Mouse (Mus musculus): Measurements from ENCODE around the gene Minos1.

Minos1 gene

DNA sequence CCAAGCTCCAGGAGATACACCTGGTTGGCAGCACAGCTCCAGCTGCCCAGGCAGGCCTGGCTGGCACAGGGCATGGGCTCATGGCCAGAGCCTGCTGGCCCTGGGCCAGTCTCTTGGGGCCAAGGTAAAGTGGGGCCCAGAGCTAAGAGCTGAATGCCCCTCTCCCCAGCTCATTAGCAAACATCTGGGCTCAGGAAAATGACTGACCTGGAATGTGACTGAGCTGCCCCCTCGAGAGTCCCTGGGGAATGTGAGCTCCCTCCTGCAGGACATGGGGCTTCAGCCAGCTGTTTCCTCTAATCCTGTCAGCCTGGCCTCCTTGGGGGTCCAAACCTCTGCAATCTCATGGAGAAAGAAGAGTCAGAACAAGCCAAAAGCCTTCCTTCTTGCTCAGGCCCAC lies 35.5 kb downstream of the Minos1 start:
- DNase-seq (ENCODE audit: low read depth) = no peak

DNA sequence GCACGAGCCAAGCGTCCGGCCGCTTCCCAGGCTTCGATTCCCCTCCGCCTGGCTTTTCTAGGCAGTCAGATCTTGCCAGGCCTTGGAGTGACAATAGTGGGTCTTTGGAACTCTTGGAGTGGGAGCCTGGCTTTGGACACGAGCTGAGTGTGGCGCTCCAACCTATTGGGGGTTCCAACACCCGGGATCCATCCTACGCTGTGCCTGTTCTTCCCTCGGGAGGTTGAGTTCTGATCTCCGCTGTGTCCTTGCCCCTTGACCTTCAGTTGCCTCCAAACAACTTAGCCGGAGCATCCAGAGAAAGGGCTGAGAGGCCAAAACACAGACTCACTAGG lies 37.8 kb downstream of the Minos1 start:
- no peak for DNase-seq (ENCODE audit: low read depth)

DNA sequence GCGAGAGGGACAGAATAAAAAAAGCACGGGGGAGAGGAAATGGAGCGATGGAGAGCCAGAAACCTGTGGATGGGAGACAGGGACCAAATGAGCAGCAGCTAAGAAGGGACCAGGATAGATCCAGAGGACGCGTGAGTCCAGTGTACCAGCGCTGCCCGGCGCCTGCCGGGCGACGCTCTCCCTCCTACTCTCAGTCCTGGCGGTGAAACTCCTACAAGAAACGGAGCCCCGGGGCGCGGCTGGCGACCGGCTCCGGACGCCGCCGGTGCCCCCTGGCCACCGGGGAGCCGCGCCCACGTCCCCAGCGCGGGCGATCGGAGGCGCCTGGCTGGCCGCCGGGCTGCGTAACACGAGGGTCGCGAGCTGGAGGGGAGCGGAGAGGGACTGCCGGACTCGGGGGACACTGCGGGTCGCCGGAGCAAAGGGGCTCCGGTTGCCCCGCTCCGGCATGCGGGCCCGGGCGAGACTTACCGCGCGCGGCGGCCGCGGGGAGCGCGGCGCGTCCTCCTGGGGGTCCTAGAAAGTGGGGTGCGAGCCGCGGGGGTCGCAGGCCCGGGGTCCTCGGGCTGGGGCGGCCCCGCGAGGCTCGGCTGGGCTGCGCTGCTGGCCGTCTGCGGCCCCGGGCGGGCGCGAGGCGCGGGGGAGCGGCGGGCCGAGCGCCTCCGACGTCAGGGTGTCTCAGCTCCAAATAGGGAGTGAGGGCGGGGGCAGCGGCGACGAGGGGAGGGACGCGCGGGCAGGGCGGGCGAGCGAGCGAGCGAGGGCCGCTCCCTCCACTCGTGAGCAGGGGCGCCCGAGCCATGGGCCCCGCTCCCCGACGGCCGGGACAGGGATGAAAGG lies 38.3 kb downstream of the Minos1 start, which contains the start of gene Nbl1:
Nbl1 (minus strand) TSS at position 638 of the 840 bp plus-strand sequence.
- no peak for DNase-seq (ENCODE audit: low read depth)

DNA sequence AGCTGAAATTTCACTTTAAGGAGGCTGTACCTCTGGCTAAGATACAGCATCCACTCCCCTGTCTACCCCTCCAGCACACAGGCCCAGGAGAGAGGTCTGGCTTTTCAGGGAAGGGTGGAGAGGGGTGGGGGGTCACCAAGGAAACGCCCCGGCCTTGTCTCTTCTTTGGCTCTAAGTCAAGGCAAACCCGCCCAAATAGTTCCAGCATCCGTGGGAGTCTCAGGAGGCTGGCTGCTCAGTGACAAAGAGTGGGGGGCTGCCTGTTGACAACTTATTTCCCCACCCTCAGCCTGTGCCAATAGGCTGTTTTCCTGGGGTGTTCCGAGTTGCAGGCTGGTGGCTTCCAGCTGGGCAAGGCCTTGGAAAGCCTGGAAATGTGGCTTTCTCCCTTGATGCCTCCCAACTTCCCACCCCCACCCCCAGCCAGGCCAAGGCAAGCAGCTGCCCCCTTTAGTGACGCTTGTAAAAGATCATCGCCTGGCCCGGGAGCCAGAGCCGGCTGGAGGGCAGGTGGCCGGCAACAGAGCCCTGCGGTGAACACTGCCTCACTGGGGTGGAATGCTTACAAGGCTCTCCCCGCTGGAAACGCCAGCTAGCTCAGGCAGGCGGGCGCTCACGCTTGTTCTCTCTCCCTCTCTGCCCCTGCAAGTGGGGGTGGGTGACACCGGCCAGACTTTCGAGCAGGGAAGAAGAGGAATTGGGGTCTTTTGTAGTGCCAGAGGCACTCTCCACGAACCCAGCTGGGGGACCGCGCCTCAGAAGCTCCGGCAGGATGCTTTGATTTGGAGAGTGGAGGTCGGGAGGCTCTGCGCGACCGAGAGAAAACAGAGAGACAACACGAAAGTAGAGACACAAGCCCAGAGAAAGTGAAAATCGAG lies 39.2 kb downstream of the Minos1 start:
- no peak for DNase-seq (ENCODE audit: low read depth)

DNA sequence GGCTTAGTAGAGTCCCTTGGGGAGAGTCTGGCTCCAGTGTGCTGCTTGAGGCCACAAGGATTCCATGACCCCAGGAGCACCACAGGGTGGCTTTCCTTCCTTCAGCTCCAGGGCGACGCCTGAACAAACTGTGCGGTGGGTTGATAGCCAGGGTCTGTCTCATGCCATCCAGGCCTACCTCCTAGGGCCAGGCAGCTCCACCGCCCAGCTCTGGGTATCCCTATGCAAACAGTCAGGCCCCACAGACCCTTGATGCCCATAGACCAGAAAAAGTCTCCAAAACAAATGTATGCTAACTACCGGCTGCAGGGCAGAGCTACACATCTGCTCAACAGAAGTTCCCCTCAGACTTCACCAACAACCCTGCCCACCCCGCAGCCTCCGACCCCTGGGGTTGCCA lies 39.8 kb downstream of the Minos1 start:
- DNase-seq (ENCODE audit: low read depth) = no peak

DNA sequence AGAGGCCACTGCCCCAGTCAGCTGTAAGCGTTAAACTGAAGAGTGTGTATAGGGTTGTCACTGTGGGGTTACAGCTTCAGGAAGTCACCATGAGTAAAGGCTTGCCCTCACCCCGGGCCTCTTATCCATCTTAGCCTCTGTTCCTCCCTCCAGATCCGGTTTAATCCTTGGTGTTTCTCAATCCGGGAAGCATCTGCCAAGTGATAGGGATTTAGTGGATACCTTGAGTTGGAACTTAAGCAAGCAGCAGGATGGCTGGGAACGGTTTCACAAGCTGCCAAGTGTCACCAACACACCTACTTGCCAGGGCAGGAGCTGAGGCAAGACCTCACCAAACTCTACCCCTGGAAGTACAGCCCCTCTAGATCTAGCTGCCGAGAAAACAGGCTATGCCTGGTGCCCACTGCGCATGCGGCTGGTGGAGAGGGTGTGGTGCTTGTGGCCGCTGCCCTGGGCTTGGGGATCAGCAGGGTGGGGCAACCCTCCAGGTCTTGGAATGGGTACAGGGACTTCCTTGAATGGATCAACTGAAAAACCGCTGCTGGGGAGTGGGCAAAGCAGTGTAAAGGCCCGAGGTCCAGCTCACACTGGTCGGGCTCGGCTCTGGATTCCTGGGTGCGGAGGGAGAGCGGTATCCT lies 40.5 kb downstream of the Minos1 start:
- no peak for DNase-seq (ENCODE audit: low read depth)

DNA sequence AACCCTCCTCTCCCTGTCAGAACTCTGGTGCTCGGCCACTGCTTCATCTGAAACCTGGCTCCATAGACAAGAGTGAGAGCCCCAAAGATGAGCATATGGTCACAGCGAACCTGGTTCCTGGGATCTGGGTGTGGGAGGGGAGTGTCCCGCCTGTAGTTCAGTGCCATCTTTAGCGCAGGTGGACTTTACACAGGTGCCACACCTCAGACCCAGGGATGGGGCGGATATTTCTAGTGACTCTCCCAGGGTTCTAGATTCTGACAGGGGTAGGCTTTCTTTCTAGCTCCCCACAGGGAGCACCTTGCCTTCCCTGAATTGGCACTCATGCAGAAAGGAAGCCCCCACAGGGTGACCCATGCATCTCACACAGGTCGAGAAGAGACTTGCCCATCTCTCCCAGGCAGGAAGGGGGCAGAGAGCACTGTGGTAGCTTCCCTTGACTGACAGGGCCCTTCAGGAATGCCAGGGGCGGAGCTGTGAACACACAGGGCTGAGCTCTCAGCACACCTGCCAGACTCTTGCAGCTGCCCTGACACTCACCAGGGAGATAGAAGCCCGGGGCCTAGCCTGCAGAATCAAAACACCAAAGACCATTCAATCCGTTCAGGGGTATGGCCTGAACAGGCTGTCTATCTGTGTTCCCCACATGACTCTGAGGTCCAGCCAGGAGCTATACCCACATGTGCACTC lies 41.8 kb downstream of the Minos1 start:
- no peak for DNase-seq (ENCODE audit: low read depth)

DNA sequence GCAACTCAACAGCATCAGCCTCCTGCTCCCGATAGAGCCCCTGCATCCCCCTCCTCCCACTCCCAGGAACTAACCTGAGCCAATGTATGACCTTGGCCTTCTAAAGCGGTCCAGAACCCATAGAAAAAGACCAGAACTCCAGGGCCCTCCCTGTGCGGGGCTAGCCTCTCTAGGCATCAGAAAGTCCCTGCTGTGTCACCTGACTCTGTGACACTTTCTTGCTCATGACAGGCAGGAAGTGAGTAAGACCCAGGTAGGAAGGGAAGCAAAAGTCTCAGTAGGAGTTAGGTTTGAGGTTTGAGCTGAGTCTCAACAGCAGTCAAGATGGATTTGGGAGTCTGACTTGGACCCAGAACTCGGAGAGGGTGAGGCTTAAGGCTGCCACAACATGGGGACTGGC lies 43.9 kb downstream of the Minos1 start:
- no peak for DNase-seq (ENCODE audit: low read depth)

DNA sequence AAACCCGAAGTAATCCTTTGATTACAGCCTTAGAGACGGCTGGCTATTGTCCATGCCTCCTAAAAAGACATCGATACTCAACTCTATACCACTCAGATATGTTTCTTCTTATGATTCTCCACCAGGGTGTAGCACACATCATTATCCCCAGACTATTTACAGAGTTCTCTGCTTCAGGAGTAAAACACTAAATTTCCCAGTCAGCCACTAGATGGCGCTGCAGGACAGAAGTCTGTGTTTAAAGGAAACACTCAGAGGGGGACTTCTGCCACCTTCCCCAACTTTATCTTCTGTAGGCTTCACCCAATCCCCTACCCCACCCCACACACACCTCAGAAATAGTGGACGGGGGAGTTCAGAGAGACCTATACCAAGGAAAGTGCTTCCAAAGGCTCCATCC lies 44.9 kb downstream of the Minos1 start:
- peak; percentile 66 for DNase-seq (ENCODE audit: low read depth)

DNA sequence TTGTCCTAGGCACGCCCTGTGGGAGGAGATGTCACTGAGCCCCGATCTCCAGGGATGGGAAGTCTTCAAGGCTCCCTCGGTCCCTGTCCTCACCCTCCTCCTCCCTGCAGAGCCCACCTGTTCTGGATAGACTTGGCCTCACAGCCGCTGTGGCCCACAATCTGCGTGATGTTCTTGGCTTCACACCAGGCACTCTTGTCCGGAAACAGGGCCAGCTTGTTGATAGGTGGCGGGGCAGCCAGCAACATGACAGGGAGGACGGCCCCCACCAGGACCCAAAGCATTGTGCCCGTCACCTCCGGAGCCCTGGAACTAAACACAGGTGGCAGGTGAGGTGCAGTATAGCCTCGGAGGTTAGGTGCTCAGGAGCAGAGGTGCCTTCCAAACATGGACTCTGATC lies 45.6 kb downstream of the Minos1 start:
- no peak for DNase-seq (ENCODE audit: low read depth)

DNA sequence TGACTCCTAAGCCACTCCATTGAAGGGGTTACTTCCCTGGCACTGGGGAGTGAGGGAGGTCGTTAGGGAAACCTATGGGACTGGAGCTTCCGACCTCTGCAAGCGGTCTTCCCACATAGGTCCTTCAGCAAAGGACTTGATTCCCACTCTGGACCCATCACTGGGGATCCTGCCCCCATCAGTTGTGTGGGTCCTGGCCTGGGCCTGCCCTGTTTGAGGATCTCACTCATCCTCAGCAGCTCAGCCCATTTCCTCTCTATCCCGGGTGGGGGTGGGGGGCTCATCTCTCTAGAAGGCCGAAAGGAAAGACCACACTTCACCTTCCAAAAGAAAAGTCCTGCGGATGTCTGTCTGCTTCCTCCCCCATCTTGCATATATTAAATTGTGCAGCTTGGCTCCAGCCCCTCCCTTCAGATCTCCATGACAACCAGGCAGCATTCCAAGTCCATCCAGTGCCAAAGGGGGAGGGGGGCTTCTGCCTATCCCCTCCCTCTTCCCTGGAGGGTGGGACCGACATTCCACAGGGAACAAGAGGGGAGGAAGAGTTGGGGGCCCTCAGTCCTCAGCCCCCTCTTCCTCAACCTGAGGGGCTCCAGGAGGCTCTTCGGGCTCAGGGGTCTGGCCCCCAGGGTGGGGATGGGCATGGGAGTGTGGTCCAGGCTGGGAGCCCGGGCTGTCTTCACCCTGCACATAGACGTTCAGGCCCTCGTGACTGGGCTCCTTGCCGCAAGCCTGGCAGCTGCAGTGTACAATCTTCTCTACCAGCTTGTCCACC lies 47.9 kb downstream of the Minos1 start:
- no peak for DNase-seq (ENCODE audit: low read depth)

DNA sequence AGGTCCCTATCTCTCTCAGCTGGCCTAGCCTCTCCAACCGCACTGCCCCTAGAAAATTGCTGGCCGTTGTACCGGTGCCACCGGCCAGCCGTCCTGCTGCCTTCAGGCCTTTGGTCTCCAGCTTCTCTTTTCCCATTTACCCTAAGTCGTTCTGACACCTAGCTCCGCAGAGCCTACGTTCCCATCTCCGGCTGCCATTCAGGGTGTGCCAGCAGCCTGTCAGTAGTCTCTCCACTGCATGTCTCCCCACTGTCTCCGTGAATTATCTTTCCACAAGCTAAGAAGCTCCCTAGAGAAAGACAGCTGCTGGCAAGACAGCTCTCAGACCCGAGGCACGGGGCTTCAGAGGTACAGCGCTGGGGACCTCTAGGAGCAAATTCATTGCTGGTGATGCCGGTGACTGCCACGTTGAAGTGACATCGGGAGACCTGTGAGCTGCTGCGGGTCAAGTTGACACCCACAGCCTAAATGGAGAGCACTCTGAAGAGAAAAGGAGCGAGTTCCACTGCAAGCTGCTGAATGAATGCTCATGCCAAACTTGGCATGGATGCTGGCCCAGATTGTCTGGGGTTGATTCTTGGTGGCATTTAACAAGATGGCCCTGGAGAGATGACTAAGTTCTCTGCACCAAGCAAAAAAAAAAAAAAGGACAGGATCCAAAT lies 49.5 kb downstream of the Minos1 start:
- no peak for DNase-seq (ENCODE audit: low read depth)

DNA sequence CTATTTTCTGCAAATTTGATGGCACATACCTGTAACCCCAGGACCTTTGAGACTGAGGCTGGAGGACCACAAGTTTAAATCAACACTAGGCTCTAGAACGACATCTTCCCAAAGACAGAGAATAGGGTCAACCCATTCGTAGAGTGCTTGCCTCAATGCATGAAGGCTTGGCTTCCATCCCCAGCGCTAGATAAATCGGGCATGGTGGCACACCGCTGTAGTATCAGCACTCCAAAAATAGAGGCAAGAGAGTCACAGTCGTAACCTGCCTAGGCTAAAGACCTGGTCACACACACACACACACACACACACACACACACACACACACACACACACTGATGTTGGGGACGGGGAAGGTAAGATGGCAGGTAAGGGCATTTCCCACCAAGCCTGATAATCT lies 50.7 kb downstream of the Minos1 start:
- no peak for DNase-seq (ENCODE audit: low read depth)

DNA sequence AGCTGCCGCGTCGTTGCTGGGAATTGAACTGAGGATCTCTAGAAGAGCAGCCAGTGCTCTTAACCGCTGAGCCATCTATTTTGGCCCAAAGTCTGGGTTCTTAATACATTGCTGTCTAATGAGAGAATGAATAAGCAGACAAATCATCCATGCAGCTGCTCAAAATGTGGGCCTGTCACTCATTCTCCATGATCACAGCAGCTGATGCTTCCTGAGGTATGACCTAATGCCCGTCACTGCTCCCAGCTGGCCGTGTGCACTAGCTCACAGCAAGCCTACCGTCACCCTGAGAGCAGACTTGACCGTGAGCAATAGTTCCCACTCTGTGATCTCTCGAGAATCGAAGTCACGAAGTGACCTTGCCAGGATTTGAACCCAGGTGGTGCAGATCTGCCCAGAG lies 51.5 kb downstream of the Minos1 start:
- no peak for DNase-seq (ENCODE audit: low read depth)

DNA sequence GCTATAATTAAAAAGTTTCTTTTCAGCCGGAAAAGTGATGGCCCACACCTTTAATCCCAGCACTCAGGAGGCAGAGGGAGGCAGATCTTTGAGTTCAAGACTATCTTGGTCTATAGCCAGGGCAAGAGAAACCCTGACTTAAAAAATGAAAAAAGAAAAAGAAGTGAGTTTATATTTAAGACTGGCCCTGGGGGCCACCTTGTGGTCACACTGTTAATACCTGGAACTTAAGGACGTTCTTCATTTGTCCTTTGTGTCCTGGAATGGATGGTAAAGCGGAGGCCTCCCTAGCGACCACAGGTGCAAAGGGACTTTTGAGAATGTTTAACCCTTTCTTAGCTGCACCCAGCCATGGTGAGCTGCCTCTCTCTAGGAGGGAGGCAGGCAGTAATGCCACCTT lies 52.2 kb downstream of the Minos1 start:
- DNase-seq (ENCODE audit: low read depth) = no peak

DNA sequence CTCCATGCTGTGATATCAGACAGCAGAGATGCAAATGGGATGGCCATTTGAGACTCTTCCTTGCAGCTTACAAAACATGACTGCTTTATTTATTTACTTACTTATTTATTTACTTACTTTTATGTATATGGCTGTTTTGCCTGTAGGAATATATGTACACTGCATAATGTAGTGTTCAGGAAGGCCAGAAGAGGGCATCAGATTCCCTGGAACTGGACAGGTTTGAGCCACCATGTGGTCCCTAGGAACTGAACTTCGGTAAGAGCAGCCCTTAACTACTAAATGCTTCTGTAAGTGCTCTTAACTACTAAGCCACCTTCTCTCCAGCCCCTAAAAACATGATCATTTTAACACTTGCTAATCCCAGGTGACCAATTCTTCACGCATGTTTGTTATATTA lies 52.6 kb downstream of the Minos1 start:
- no peak for DNase-seq (ENCODE audit: low read depth)

DNA sequence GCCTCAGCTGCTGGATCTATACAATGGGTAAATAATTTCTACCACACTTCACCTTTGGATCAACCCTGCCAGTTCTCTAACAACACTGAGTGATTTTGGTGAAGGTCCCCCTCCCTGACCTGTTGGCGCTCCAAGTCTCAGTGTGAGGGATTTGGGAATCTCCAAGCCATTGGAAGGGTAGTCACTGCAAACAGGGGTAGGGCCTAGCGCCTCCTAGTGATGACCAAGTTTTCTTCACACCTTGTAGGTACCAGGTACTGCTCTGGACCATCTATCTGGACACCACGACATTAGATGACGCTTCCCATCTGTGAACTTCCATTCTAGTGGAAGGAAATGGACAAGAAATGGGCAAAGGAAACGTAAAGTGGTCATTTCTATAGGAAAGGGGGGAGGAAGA lies 55.0 kb downstream of the Minos1 start:
- no peak for DNase-seq (ENCODE audit: low read depth)

DNA sequence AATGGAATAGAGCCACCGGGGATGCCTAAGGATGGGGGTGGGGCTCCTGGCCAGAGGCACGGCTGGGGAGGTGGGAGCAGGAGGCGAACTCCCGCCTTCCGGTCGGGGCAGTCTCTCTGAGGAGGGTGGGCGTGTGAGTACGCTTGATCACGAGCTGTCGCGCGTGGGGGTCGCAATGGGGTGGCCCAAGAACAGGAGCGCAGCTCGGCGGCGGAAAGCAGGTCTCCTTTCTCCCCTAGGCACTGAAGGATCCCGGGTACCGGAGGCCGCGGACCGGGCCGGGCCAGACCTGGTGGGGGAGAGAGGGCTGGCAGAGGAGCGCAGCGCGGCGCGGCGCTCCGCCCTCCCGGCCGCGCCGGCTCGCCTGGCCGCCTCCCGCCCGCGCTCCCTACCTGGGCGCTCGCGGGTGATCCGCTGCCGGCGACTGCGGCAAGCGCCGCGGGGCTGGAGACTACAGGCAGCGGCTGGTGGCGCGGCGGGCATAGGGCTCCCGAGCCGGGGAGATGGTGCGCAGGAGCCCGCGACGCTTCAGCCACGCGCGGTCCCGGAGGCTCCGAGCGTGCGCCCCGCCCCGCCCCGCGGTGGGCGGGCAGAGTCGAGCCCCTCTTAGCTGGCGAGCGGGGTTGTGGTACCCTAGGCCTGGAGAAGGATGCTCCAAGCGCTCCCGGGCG lies 55.7 kb downstream of the Minos1 start, which contains the start of gene Htr6:
Htr6 (minus strand) TSS at position 530 of the 671 bp plus-strand sequence.
- no peak for DNase-seq (ENCODE audit: low read depth)

DNA sequence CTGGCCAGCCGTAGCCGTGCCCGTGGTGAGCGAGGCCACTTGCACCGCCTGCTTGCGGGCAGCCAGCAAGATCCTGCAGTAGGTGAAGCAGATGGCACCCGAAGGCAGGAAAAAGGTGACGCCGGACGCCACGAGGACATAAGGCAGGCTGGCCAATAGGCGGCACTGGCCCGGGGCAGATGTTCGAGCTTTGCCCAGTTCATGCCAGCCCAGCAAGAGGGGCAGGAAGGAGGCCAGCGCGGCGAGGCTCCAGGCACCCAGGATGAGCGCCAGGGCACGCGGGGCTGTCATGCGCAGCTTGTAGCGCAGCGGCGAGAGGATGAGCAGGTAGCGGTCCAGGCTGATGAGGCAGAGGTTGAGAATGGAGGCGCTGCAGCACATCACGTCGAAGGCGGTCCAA lies 56.9 kb downstream of the Minos1 start:
- no peak for DNase-seq (ENCODE audit: low read depth)

DNA sequence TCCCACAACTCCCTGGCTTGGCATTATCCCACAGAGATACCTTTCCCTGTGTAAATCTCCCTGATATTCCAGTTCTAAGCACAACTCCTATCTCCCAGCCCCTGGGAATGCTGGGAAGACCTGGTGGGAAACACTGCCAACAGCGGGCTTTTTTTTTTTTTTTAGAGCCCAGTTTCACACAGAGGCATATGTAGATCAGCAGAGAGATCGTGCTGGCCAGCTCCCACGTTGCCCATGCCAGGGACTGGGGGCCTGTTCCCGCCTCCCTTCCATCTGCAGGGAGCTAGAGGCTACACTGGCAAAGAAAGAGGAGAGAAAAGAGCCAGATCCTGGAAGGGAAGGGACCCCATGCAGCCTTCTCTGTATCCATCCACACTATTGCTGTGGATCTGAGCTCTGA lies 62.6 kb downstream of the Minos1 start:
- no peak for DNase-seq (ENCODE audit: low read depth)
